Mouse (Mus musculus) liver, adult 2 months (tissue): Measurements from ENCODE around the gene Ubl5.

ENCODE experiments used
- CTCF ChIP-seq: fragments of 200-500 bp; IDR thresholded peaks from 2 replicates; pipeline ENCODE4 v1.5.1; 2011; ENCODE audit warnings: low read depth, low read length, control low read depth
- POLR2A ChIP-seq: fragments of 200-500 bp; IDR thresholded peaks from 2 replicates; pipeline ENCODE4 v1.6.1; 2011; ENCODE audit warnings: low read length, control low read depth; ENCODE audit not compliant: insufficient read depth; ENCODE audit errors: extremely low read depth

GRCm38 (mm10) chr9:20680378-20680958, 37.8 kb downstream of the Ubl5 start:
- TF ChIP-seq POLR2A, result no peak
- TF ChIP-seq CTCF, result no peak
